Mouse (Mus musculus) CH12.LX (cell line): ENCODE results near the gene Dlgap1. TPM values are rescaled to one million over a fixed set of nuclear protein-coding genes. Genes with fewer than 3 reads are reported as not detected.

Experiments used
- DNase-seq: peaks from one replicate; pipeline ENCODE4 v3.0.0-alpha.2; 2013; ENCODE audit errors: extremely low read depth
- H3K27ac ChIP-seq: 2 replicates; pipeline ENCODE4 v1.5.1; 2012; ENCODE audit warnings: low read depth, mild to moderate bottlenecking, control low read depth, moderate library complexity; ENCODE audit not compliant: insufficient read depth
- H3K27me3 ChIP-seq: replicated peaks from 2 replicates; pipeline ENCODE3; 2012; ENCODE audit warnings: inconsistent platforms
- H3K36me3 ChIP-seq, 2 experiments: replicated peaks in 1 of 2; 2 replicates each; pipeline versions ENCODE3 to v1.6.1; 2012; ENCODE audit warnings: inconsistent platforms in 1 of 2, low read length in 1 of 2, mild to moderate bottlenecking in 1 of 2, mixed read lengths in 1 of 2, moderate library complexity in 1 of 2; ENCODE audit not compliant: control insufficient read depth in 1 of 2, insufficient read depth in 1 of 2
- H3K4me1 ChIP-seq, 2 experiments: 2 replicates each; pipeline ENCODE4 v1.6.1; 2012; ENCODE audit warnings: inconsistent platforms in 1 of 2, moderate library complexity in 1 of 2; ENCODE audit not compliant: insufficient read depth in 2 of 2, control insufficient read depth in 1 of 2
- H3K4me2 ChIP-seq: 2 replicates; pipeline ENCODE4 v1.6.1; 2012; ENCODE audit warnings: low read depth, mild to moderate bottlenecking, control low read depth; ENCODE audit not compliant: poor library complexity, insufficient read depth, severe bottlenecking
- H3K4me3 ChIP-seq, 3 experiments: fragments of 150-350 bp in 1 of 3; sonication (generic) in 1 of 3; replicated peaks in 1 of 3; 2 replicates each; pipeline versions ENCODE3 to v1.5.1; 2011 to 2012; ENCODE audit warnings: low read depth in 2 of 3, low read length in 2 of 3, mild to moderate bottlenecking in 2 of 3, moderate library complexity in 2 of 3, control low read depth in 1 of 3, improper control_type of control experiment in 1 of 3, inconsistent platforms in 1 of 3, mixed read lengths in 1 of 3; ENCODE audit not compliant: poor library complexity in 1 of 3
- H3K79me2 ChIP-seq: replicated peaks from 2 replicates; pipeline ENCODE4 v1.6.1; 2012; ENCODE audit warnings: mild to moderate bottlenecking, moderate library complexity; ENCODE audit not compliant: control insufficient read depth, poor library complexity, insufficient read depth, severe bottlenecking; ENCODE audit errors: extremely low read depth
- H3K9ac ChIP-seq: 2 replicates; pipeline ENCODE4 v1.6.1; 2012; ENCODE audit warnings: low read depth, mild to moderate bottlenecking, control low read depth, moderate library complexity; ENCODE audit not compliant: insufficient read depth
- H3K9me3 ChIP-seq: replicated peaks from 2 replicates; pipeline ENCODE3; 2012; ENCODE audit warnings: low read length, inconsistent platforms, mixed read lengths
- BHLHE40 ChIP-seq: IDR thresholded peaks from 2 replicates; pipeline ENCODE4 v1.6.1; 2011; ENCODE audit warnings: mild to moderate bottlenecking, low read depth, low read length, improper control_type of control experiment
- CHD1 ChIP-seq: IDR thresholded peaks from 2 replicates; pipeline ENCODE4 v1.6.1; 2012; ENCODE audit warnings: low read depth, low read length, improper control_type of control experiment, inconsistent platforms
- CTCF ChIP-seq, 2 experiments: IDR thresholded peaks in 1 of 2; conservative IDR thresholded peaks in 1 of 2; 2 replicates each; pipeline ENCODE4 v1.5.1; 2011 to 2012; ENCODE audit warnings: low read depth in 2 of 2, low read length in 2 of 2, improper control_type of control experiment in 1 of 2, inconsistent platforms in 1 of 2, mild to moderate bottlenecking in 1 of 2, moderate library complexity in 1 of 2
- ETS1 ChIP-seq: conservative IDR thresholded peaks from 2 replicates; pipeline ENCODE4 v1.6.1; 2012; ENCODE audit warnings: low read depth, mild to moderate bottlenecking, inconsistent platforms, low read length, improper control_type of control experiment, moderate library complexity
- GABPA ChIP-seq: IDR thresholded peaks from 2 replicates; pipeline ENCODE4 v1.6.1; 2012; ENCODE audit warnings: low read depth, low read length, improper control_type of control experiment, inconsistent platforms; ENCODE audit not compliant: insufficient replicate concordance
- KAT2A ChIP-seq: IDR thresholded peaks from 2 replicates; pipeline ENCODE4 v1.6.1; 2012; ENCODE audit warnings: low read length, improper control_type of control experiment, inconsistent platforms; ENCODE audit not compliant: insufficient replicate concordance
- MAFK ChIP-seq: IDR thresholded peaks from 2 replicates; pipeline ENCODE4 v1.6.1; 2011; ENCODE audit warnings: low read length, improper control_type of control experiment; ENCODE audit not compliant: insufficient replicate concordance
- MXI1 ChIP-seq: IDR thresholded peaks from 2 replicates; pipeline ENCODE4 v1.6.1; 2011; ENCODE audit warnings: mild to moderate bottlenecking, low read depth, low read length, improper control_type of control experiment
- MYC ChIP-seq: IDR thresholded peaks from 2 replicates; pipeline ENCODE4 v1.6.1; 2011; ENCODE audit warnings: low read depth, mild to moderate bottlenecking, improper control_type of control experiment, low read length
- NELFE ChIP-seq: IDR thresholded peaks from 2 replicates; pipeline ENCODE4 v1.6.1; 2011; ENCODE audit warnings: low read depth, low read length, improper control_type of control experiment
- NRF1 ChIP-seq: IDR thresholded peaks from 2 replicates; pipeline ENCODE4 v1.6.1; 2014; ENCODE audit warnings: low read depth, mild to moderate bottlenecking, inconsistent platforms, low read length, improper control_type of control experiment, moderate library complexity
- POLR2A ChIP-seq: IDR thresholded peaks from 2 replicates; pipeline ENCODE4 v1.6.1; 2011; ENCODE audit warnings: low read depth, mild to moderate bottlenecking, improper control_type of control experiment, low read length
- RAD21 ChIP-seq: IDR thresholded peaks from 2 replicates; pipeline ENCODE4 v1.6.1; 2011; ENCODE audit warnings: low read depth, mild to moderate bottlenecking, low read length, improper control_type of control experiment, moderate library complexity
- SIN3A ChIP-seq: IDR thresholded peaks from 2 replicates; pipeline ENCODE4 v1.6.1; 2012; ENCODE audit warnings: low read length, improper control_type of control experiment, inconsistent platforms
- SMC3 ChIP-seq: IDR thresholded peaks from 2 replicates; pipeline ENCODE4 v1.6.1; 2011; ENCODE audit warnings: low read depth, low read length, improper control_type of control experiment
- TBP ChIP-seq: conservative IDR thresholded peaks from 2 replicates; pipeline ENCODE4 v1.6.1; 2011; ENCODE audit warnings: low read depth, low read length, improper control_type of control experiment
- TCF12 ChIP-seq: IDR thresholded peaks from 2 replicates; pipeline ENCODE4 v1.6.1; 2014; ENCODE audit warnings: low read depth, mild to moderate bottlenecking, inconsistent platforms, low read length, improper control_type of control experiment
- UBTF ChIP-seq: IDR thresholded peaks from 2 replicates; pipeline ENCODE4 v1.6.1; 2012; ENCODE audit warnings: low read depth, mild to moderate bottlenecking, inconsistent platforms, low read length, improper control_type of control experiment, moderate library complexity
- USF1 ChIP-seq: IDR thresholded peaks from 2 replicates; pipeline ENCODE4 v1.6.1; 2014; ENCODE audit warnings: low read depth, mild to moderate bottlenecking, inconsistent platforms, low read length, improper control_type of control experiment
- ZC3H11A ChIP-seq: IDR thresholded peaks from 2 replicates; pipeline ENCODE4 v1.6.1; 2012; ENCODE audit warnings: low read depth, mild to moderate bottlenecking, inconsistent platforms, low read length, improper control_type of control experiment
- ZKSCAN1 ChIP-seq: IDR thresholded peaks from 2 replicates; pipeline ENCODE4 v1.6.1; 2012; ENCODE audit warnings: low read depth, inconsistent platforms, low read length, improper control_type of control experiment, borderline replicate concordance
- ZMIZ1 ChIP-seq: IDR thresholded peaks from 2 replicates; pipeline ENCODE4 v1.6.1; 2012; ENCODE audit warnings: low read depth, mild to moderate bottlenecking, inconsistent platforms, low read length, improper control_type of control experiment
- ZNF384 ChIP-seq: IDR thresholded peaks from 2 replicates; pipeline ENCODE4 v1.6.1; 2012; ENCODE audit warnings: low read depth, low read length, improper control_type of control experiment, inconsistent platforms
- dilution Hi-C: fragments of 300-500 bp; cut with MboI; formaldehyde crosslinking; loops from 2 replicates; pipeline ENCODE4 v1.14.3; 2020; ENCODE audit warnings: low sequenced_read_pairs; ENCODE audit not compliant: extremely low pct_unique_long_range_greater_than_20kb, extremely low pct_ligation_motif_present
- in situ Hi-C: fragments of 300-500 bp; cut with MboI; formaldehyde crosslinking; loops from 3 replicates; pipeline ENCODE4 v1.14.3; 2019; ENCODE audit warnings: low sequenced_read_pairs, low pct_ligation_motif_present, low pct_unique_long_range_greater_than_20kb, mixed read lengths
- polyA plus RNA-seq: library from polyadenylated mRNA; unstranded; fragments of >175 nt; gene quantifications from 2 replicates; pipeline ENCODE4 v1.2.1, GENCODE M21; 2012; ENCODE audit warnings: low read depth; ENCODE audit not compliant: insufficient read length
- total RNA-seq, 2 experiments: library from RNA; depleted of rRNA; stranded (reverse); fragments of 300-350 nt in 1 of 2; fragments of >200 nt in 1 of 2; gene quantifications; 2 replicates each; pipeline ENCODE4 v1.2.3; 2012 to 2014

The Dlgap1 gene
- total and polyA plus RNA-seq, 3 experiments, result 0.51 to 2.7 (median 1.2) TPM

DNA sequence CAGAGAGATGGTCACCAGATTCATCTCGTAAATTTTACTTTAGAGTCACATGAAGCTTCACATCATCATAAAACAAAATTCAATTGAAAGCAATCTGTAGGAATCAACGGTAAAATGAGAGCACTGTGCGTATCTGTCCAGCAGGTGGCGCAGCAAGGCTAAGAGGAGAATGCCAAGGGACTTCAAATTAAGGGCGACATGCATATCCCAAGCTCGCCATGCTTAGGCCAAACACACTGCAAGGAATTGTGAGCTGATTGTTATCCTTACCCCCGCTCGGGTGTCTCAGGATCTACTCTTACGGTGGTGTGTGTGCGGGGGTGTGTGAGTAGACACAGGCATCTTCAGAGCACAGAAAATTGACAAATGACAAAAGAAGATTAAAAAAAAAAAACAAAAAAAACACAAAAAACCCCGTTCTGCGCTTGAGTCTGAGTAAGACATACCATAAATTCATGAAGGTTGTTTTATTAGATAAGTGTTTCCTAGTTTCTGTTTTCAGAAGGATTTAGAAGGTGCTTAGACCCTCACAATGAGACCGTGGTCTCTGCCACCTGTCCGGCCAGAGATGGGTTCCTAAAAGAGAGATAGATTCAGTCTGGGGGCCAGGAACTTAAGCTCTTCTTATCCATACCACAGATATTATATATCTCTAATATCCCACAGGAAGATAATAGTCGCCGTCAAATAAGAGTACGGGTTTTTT, 461.0 kb downstream of the Dlgap1 start:
- no peak overlapping the region for H3K4me3 ChIP-seq
- no peaks in the 10 kb centered on the region for H3K36me3 ChIP-seq

DNA sequence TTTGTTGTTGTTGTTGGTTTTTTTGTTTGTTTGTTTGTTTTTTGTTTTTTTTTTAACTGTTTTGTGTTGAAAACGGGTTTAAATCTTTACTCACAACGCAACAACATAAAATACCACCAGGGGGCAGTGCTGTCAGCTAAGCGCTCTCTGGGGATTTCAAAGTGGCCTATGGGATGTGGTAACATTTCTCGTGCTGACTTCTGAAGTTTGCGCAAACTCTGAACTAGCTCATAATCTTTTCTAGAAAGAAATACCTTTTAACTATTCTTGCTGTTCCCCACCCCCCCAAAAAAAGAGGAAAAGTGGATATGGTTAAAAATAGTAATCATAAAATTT, 461.5 kb downstream of the Dlgap1 start:
- peak; percentile 72 for TF ChIP-seq SMC3
- no peak for TF ChIP-seq MYC
- no peak for TF ChIP-seq TCF12
- no peak for TF ChIP-seq CHD1
- TF ChIP-seq POLR2A, result no peak
- TF ChIP-seq UBTF, result no peak
- TF ChIP-seq USF1, result no peak
- TF ChIP-seq GABPA, result no peak
- TF ChIP-seq ZC3H11A, result no peak
- no peak for TF ChIP-seq TBP
- TF ChIP-seq CTCF (conservative IDR thresholded peaks at IDR 0.05 in 1 of 2, IDR thresholded peaks at IDR 0.05 in 1 of 2; ENCODE audit: low read depth in 2 of 2, low read length in 2 of 2), result peak; percentile 39 to 76
- no peak for TF ChIP-seq SIN3A
- no peak for TF ChIP-seq ZKSCAN1
- TF ChIP-seq NELFE, result no peak
- TF ChIP-seq ZNF384, result no peak
- TF ChIP-seq NRF1, result no peak
- TF ChIP-seq RAD21, result peak; percentile 62
- no peak for TF ChIP-seq MAFK
- no peak for TF ChIP-seq MXI1
- peak; percentile 43 for TF ChIP-seq BHLHE40
- 0 out of 2 replicates have a peak, but pooled peaks have one; percentile 54 for TF ChIP-seq KAT2A
- TF ChIP-seq ZMIZ1, result no peak
- peak; percentile 12; the same call in 1 of the 2 replicates for TF ChIP-seq ETS1
- TF ChIP-seq, all 38 proteins: peak for 6
- H3K9me3 ChIP-seq, result no peaks in the 10 kb centered on the region
- peaks cover 0 to 3% of the 10 kb centered on the region in 2 experiments; a peak in 1 of 4 replicates for H3K4me1 ChIP-seq
- no peak overlapping the region for H3K9ac ChIP-seq
- peak overlapping the region; percentile 100; the same call in 1 of the 2 replicates for H3K4me2 ChIP-seq
- in situ Hi-C loops (no loop called here), dilution Hi-C loops (no loop called here)
- DNase-seq, result peak; percentile 70
- no peaks in the 10 kb centered on the region for H3K79me2 ChIP-seq
- no peak overlapping the region for H3K27ac ChIP-seq
- no peaks in the 10 kb centered on the region for H3K27me3 ChIP-seq
- no peaks in the 10 kb centered on the region for H3K36me3 ChIP-seq
- H3K4me3 ChIP-seq, result no peak overlapping the region

More for the DNA sequence above, 461.0 kb downstream of the Dlgap1 start:
- no peaks in the 10 kb centered on the region for H3K27me3 ChIP-seq
- no peak for TF ChIP-seq CHD1
- TF ChIP-seq ZNF384, result peak; percentile 24; the same call in 1 of the 2 replicates
- TF ChIP-seq RAD21, result peak; percentile 84
- peak; percentile 91 for TF ChIP-seq SMC3
- 0 out of 2 replicates have a peak, but pooled peaks have one; percentile 52 for TF ChIP-seq MYC
- peak; percentile 24; the same call in 1 of the 2 replicates for TF ChIP-seq ZC3H11A
- TF ChIP-seq CTCF (conservative IDR thresholded peaks at IDR 0.05 in 1 of 2, IDR thresholded peaks at IDR 0.05 in 1 of 2; ENCODE audit: low read depth in 2 of 2, low read length in 2 of 2), result peak; percentile 77 to 92
- TF ChIP-seq NRF1, result no peak
- H3K4me2 ChIP-seq, result peak overlapping the region; percentile 100
- in situ Hi-C loops, result no loop called here
- peaks cover 0 to 3% of the 10 kb centered on the region in 2 experiments; a peak in 1 of 4 replicates for H3K4me1 ChIP-seq
- no peaks in the 10 kb centered on the region for H3K9me3 ChIP-seq
- H3K27ac ChIP-seq, result no peak overlapping the region
- H3K79me2 ChIP-seq, result no peaks in the 10 kb centered on the region
- DNase-seq, result peak; percentile 81
- dilution Hi-C loops, result no loop called here
- H3K9ac ChIP-seq, result no peak overlapping the region
